Mouse (Mus musculus) embryonic facial prominence, embryonic 14.5 days (tissue): ENCODE measurements around the gene Tada1. TPM values are rescaled to one million over a fixed set of nuclear protein-coding genes. Genes with fewer than 3 reads are reported as not detected.

Source experiments
- ATAC-seq: fragments of 200-750 bp; cut with Nextera tagmentation; 2 replicates; pipeline ENCODE4 v1.8.0; 2017; ENCODE audit warnings: low read depth, moderate number of reproducible peaks, moderate TSS enrichment
- DNase-seq: peaks from one replicate; pipeline ENCODE4 v3.0.0-alpha.2; 2015; ENCODE audit warnings: low spot score
- H3K27ac ChIP-seq: fragments of 300-500 bp; sonication (generic); replicated peaks from 2 replicates; pipeline ENCODE4 v1.5.1; 2014; ENCODE audit warnings: low read depth, mild to moderate bottlenecking, low read length, moderate library complexity
- H3K27me3 ChIP-seq: fragments of 300-500 bp; sonication (generic); replicated peaks from 2 replicates; pipeline ENCODE4 v1.6.1; 2014; ENCODE audit warnings: low read length; ENCODE audit not compliant: control insufficient read depth, insufficient read depth
- H3K36me3 ChIP-seq: fragments of 300-500 bp; sonication (generic); 2 replicates; pipeline ENCODE4 v1.6.1; 2014; ENCODE audit warnings: low read length, mixed read lengths; ENCODE audit not compliant: control insufficient read depth, insufficient read depth
- H3K4me1 ChIP-seq: fragments of 300-500 bp; sonication (generic); 2 replicates; pipeline ENCODE4 v1.6.1; 2014; ENCODE audit warnings: antibody characterized with exemption, low read length; ENCODE audit not compliant: control insufficient read depth, insufficient read depth
- H3K4me2 ChIP-seq: fragments of 300-500 bp; sonication (generic); 2 replicates; pipeline ENCODE4 v1.6.1; 2014; ENCODE audit warnings: low read depth, mild to moderate bottlenecking, low read length, moderate library complexity, mixed read lengths
- H3K4me3 ChIP-seq: fragments of 300-500 bp; sonication (generic); 2 replicates; pipeline ENCODE4 v1.5.1; 2014; ENCODE audit warnings: low read depth, mild to moderate bottlenecking, low read length
- H3K9ac ChIP-seq: fragments of 300-500 bp; sonication (generic); 2 replicates; pipeline ENCODE4 v1.6.1; 2014; ENCODE audit warnings: low read depth, mild to moderate bottlenecking, low read length, moderate library complexity, mixed read lengths
- H3K9me3 ChIP-seq: fragments of 300-500 bp; sonication (generic); 2 replicates; pipeline ENCODE4 v1.6.1; 2016; ENCODE audit warnings: low read length; ENCODE audit not compliant: control insufficient read depth
- WGBS: fragments of 180-500 bp; shearing (Covaris S2); extraction: QIAGEN DNeasy Blood & Tissue Kit; methylation state at CpG from one replicate; pipeline ENCODE4 v1.1.7; 2014; 5-methylcytosine and 5-hydroxymethylcytosine counted together
- polyA plus RNA-seq: library from polyadenylated mRNA; unstranded; fragments of >200 nt; fragmentation: Nextera tagmentation; extraction: Ambion mirVana; gene quantifications from 2 replicates; pipeline ENCODE4 v1.2.1, GENCODE M21; 2014

Gene Tada1
- polyA plus RNA-seq: 50.9 and 57.2 TPM in 2 replicates

DNA sequence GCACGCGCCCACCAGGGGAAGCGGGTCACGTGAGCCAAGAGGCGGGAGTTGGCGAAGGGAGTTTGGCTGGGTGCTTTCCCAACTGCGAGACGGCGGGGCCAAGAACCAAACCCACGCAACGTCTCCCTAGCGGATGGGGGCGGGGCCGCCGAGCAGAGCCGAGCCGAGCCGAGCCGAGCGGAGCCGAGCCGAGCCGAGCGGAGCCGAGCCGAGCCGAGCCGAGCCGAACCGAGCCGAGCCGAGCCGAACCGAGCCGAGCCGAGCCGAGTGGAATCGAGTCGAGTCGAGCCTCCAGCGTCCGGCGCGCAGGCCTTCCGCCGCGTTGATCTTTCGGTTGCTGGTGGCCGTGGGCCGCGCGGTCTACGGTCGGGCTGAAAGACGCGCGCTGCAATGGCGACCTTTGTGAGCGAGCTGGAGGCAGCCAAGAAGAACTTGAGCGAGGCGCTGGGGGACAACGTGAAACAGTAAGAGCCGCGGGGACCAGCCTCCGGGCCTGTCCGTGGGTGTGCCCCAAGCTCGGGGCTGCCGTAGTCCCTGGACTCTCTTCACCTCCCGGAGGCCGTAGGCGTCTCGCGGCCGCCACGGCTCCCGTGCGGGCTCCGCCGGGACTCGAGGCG is at the start of gene Tada1:
Gene Tada1, plus strand, starts transcription at position 85 of the 617 bp plus-strand sequence.
- Histone ChIP-seq H3K9ac (peak within 1 kb of the TSS; percentile 95), H3K9me3 (no peaks in the 10 kb centered on the region), H3K36me3 (peaks cover 22% of the 10 kb centered on the region), H3K4me2 (peak within 1 kb of the TSS; percentile 56), H3K27ac (peak within 1 kb of the TSS; percentile 88), H3K4me1 (peaks cover 15% of the 10 kb centered on the region), H3K4me3 (peak within 1 kb of the TSS; percentile 74), H3K27me3 (no peaks in the 10 kb centered on the region)
- WGBS: 0% methylated on average over 15 of the region's 81 CpGs
- DNase-seq (peak; percentile 97), ATAC-seq (peak; percentile 94)

DNA sequence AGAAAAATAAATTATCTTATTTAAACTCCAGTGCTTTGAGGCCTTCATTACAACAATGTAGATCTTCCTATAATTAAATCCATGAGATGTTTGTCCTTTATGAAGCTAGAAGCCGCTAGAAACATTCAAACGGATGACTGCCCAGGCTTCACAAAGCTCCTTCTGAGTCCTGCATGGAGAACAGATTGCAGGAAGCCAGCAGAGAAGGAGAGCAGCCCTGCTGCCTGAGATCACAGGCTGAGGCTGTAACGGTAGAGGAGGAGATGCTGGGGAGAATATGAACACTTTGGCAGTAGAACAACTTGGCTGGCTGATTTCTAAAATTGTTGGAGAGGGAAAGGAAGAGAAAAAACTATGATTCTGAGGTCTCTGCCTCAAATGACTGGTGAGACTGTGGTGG is 48.1 kb upstream of the Tada1 start:
- H3K4me1 ChIP-seq: no peaks in the 10 kb centered on the region
- WGBS: 47% methylated on average over 3 of the region's 3 CpGs
- no peaks in the 10 kb centered on the region for H3K27me3 ChIP-seq
- no peak overlapping the region for H3K9ac ChIP-seq
- no peak overlapping the region for H3K4me3 ChIP-seq
- no peaks in the 10 kb centered on the region for H3K9me3 ChIP-seq
- H3K4me2 ChIP-seq: no peak overlapping the region
- H3K27ac ChIP-seq: no peak overlapping the region
- H3K36me3 ChIP-seq: no peaks in the 10 kb centered on the region
- no peak for ATAC-seq
- DNase-seq: no peak

DNA sequence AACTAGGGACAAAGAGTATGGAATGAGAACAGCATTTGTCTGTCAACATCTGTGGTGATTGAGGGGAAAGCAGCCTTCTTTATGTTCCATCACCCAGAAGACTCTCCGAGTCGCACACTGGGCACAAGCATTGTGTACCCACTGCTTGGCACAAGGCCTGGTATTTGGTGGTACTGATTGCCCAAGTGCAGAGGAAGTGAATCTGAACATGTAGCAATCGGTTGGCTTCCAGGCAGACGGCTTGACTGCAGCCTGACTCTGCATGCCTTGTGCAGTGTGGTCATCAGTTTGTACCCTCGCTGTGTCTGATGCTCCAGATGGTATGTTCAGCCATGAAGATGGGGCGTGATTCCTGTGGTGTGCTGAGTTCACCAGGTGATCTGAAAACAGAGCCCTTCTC is 39.8 kb upstream of the Tada1 start:
- Histone ChIP-seq H3K27me3 (no peaks in the 10 kb centered on the region), H3K9me3 (no peaks in the 10 kb centered on the region), H3K36me3 (no peaks in the 10 kb centered on the region), H3K4me1 (no peaks in the 10 kb centered on the region), H3K4me3 (no peak overlapping the region), H3K4me2 (no peak overlapping the region), H3K9ac (no peak overlapping the region), H3K27ac (no peak overlapping the region)
- ATAC-seq (no peak), DNase-seq (no peak)
- WGBS: 83% methylated on average over 6 of the region's 6 CpGs

- no peaks in the 10 kb centered on the region for H3K4me1 ChIP-seq
- H3K4me3 ChIP-seq: no peak overlapping the region
- no peak overlapping the region for H3K9ac ChIP-seq
- H3K9me3 ChIP-seq: no peaks in the 10 kb centered on the region
- H3K27ac ChIP-seq: no peak overlapping the region
- no peak for ATAC-seq
- WGBS: 40% methylated on average over 2 of the region's 2 CpGs
- H3K27me3 ChIP-seq: no peaks in the 10 kb centered on the region
- no peaks in the 10 kb centered on the region for H3K36me3 ChIP-seq
- H3K4me2 ChIP-seq: no peak overlapping the region
- peak; percentile 6 for DNase-seq
Observed at GRCm38 (mm10) chr1:166342060-166342459, 36.8 kb upstream of the Tada1 start.

- Histone ChIP-seq H3K4me1 (no peaks in the 10 kb centered on the region), H3K27ac (no peak overlapping the region), H3K27me3 (no peaks in the 10 kb centered on the region), H3K9me3 (no peaks in the 10 kb centered on the region), H3K4me2 (no peak overlapping the region), H3K9ac (no peak overlapping the region), H3K4me3 (no peak overlapping the region), H3K36me3 (no peaks in the 10 kb centered on the region)
- ATAC-seq (no peak), DNase-seq (no peak)
- 83% methylated on average over 1 of the region's 1 CpGs for WGBS
Observed at GRCm38 (mm10) chr1:166342539-166342938, 36.4 kb upstream of the Tada1 start.

DNA sequence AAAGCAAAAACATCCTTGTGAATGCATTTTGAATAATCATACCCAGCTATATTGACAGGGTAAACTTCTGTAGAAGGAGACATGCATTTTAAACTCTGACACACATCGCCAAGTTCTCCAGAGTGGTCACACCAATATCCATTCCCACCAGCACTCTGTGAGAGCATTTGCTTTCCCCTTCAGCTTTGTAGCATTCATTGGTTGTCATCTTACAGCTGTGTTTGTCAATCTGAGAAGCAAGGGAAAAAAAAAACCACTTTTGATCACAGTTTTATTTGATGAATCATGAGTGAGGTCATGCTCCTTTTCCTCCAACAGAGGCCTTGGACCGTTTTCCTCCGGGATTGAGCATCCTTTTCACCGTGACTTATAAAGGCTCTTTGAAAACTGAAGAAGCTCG is 35.3 kb upstream of the Tada1 start:
- ATAC-seq (no peak), DNase-seq (no peak)
- Histone ChIP-seq H3K9ac (no peak overlapping the region), H3K9me3 (no peaks in the 10 kb centered on the region), H3K4me1 (no peaks in the 10 kb centered on the region), H3K4me2 (no peak overlapping the region), H3K36me3 (no peaks in the 10 kb centered on the region), H3K27ac (no peak overlapping the region), H3K4me3 (no peak overlapping the region), H3K27me3 (no peaks in the 10 kb centered on the region)
- WGBS: 51% methylated on average over 5 of the region's 5 CpGs

DNA sequence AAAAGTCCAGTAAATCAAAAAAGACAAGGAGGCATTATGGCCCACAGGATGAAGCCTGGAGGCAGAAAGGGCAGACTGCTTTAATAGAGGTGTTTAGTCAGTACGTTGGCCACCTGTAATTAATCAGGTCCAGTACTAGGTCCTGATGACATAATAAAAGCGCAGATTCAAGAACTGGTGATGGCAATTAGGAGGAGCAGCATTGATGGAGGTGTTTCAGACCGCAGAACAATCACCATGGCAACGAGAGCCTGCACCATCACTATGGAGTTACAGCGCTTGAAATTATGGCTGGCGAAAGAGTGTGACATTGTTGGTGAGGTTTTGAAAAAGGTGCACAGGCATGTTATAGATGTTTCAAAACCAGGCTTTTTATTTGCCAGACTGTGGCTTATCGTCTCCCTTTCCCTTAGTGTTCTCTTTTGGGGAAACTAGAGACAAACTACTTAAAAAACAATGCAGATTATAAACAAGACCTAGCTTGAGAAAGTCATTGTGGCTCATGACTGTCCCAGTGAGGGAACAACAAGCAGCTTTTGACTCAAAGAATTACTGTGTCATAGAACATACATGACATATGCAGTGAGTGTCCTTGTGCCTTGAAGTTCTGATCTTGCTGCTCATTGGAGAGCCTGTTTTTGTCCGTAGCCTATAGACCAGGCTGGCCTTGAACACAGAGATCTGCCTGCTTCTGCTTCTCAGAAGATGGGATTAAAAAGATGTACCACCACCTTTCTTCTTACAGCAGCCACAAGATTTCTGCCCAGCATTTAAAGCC is 34.4 kb upstream of the Tada1 start:
- Histone ChIP-seq H3K4me3 (no peak overlapping the region), H3K27ac (no peak overlapping the region), H3K36me3 (no peaks in the 10 kb centered on the region), H3K4me2 (no peak overlapping the region), H3K9ac (no peak overlapping the region), H3K27me3 (no peaks in the 10 kb centered on the region), H3K9me3 (no peaks in the 10 kb centered on the region), H3K4me1 (no peaks in the 10 kb centered on the region)
- DNase-seq: no peak
- no peak for ATAC-seq
- 65% methylated on average over 8 of the region's 8 CpGs for WGBS

- no peaks in the 10 kb centered on the region for H3K27me3 ChIP-seq
- no peaks in the 10 kb centered on the region for H3K9me3 ChIP-seq
- no peak overlapping the region for H3K4me3 ChIP-seq
- H3K4me1 ChIP-seq: no peaks in the 10 kb centered on the region
- H3K36me3 ChIP-seq: no peaks in the 10 kb centered on the region
- H3K4me2 ChIP-seq: no peak overlapping the region
- no peak overlapping the region for H3K27ac ChIP-seq
- DNase-seq (no peak), ATAC-seq (no peak)
- 94% methylated on average over 6 of the region's 6 CpGs for WGBS
- H3K9ac ChIP-seq: no peak overlapping the region
Observed at GRCm38 (mm10) chr1:166345602-166346001, 33.3 kb upstream of the Tada1 start.

DNA sequence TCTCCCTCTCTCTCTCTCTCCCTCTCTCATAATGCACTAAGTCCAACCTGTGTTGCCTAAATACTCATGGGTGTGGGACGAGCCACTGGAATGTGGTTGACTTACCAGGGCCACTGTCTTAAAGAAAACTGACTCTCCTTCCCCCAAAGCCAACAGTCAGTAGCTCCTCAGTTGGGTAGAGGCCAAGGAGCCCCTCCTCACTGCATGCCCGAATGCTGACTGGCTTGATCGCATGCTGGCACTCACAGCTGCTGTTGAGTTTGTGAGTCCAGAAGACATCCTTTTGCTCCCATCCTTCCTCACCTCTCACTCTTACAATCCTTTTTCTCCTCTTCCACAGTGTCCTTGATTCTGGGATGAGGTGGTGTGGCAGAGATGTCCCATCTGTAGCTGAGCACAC is 32.0 kb upstream of the Tada1 start:
- Histone ChIP-seq H3K27ac (no peak overlapping the region), H3K27me3 (no peaks in the 10 kb centered on the region), H3K4me1 (no peaks in the 10 kb centered on the region), H3K4me2 (no peak overlapping the region), H3K9me3 (no peaks in the 10 kb centered on the region), H3K9ac (no peak overlapping the region), H3K36me3 (no peaks in the 10 kb centered on the region), H3K4me3 (no peak overlapping the region)
- no peak for ATAC-seq
- WGBS: 65% methylated on average over 3 of the region's 3 CpGs
- no peak for DNase-seq
